Mouse (Mus musculus) effector memory CD4-positive, alpha-beta T cell, adult 5 months (primary cell): ENCODE results near the gene Mpped1. TPM values are rescaled to one million over a fixed set of nuclear protein-coding genes. Genes with fewer than 3 reads are reported as not detected.

Experiments
- polyA plus RNA-seq: library from polyadenylated mRNA; unstranded; fragments of 100-300 nt; shearing (Covaris generic); gene quantifications from one replicate; pipeline ENCODE4 v1.2.1, GENCODE M21; 2017

Mpped1 gene
- polyA plus RNA-seq, result not detected

GRCm38 (mm10) chr15:83779387-83779786, at the start of gene Mpped1:
Gene Mpped1, plus strand, starts transcription at chr15:83779467.

Other genes starting within 250 kb of the Mpped1 start
- gene Tspo, start 215.9 kb upstream of the Mpped1 start, polyA plus RNA-seq, result 336 TPM
- gene Mcat, start 215.7 kb upstream of the Mpped1 start, polyA plus RNA-seq, result 8.6 TPM
- gene Ttll12, start 184.3 kb upstream of the Mpped1 start, polyA plus RNA-seq, result 29.9 TPM
- not detected for gene Scube1, start 54.4 kb upstream of the Mpped1 start, polyA plus RNA-seq